Comparison of ENCODE assay signal across 23 mouse cellular contexts in the genomic region with DNA sequence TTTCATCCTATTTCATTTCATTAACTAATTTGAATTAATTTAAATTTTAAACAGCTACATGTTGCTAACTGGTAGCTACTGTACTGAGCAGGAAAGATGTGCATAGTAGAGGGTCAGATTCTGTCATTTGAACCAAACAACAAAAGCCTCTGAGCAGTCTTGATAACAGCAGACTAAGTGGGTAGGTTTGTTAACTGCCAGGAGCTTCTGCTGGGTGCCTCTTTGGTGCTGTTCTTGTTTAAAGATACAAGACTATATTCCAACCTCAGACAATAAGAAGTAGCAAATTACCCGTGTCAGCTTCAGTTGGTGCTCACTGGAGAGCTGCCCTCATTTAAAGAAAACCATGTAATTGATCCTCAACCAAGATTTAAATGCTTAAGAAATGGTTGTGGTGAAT. TPM values are rescaled to one million over a fixed set of nuclear protein-coding genes. Genes with fewer than 3 reads are reported as not detected.
DNase-seq lines count a peak whose midpoint lies in the region; ATAC-seq and TF ChIP-seq lines count a peak whose summit lies in the region.
"Had no signal": no experiment of that assay in that cellular context is flagged by ENCODE, and none has a peak within 500 bp of the region (broad histone marks: within the 10 kb centered on the region; RNA-seq: fewer than 3 reads in every experiment).

No protein-coding gene starts in this region.

- H3K27ac ChIP-seq in heart, embryonic 14.5 days (replicated peaks in 1 of 2; ENCODE audit: control insufficient read depth in 1 of 2, insufficient read depth in 1 of 2, low read depth in 2 of 2, low read length in 2 of 2) = peak overlapping the region in 1 of 2 experiments; percentile 41; a peak in 1 of 4 replicates
- H3K27ac ChIP-seq in stomach, embryonic 16.5 days (ENCODE audit: low read length) = 0 out of 2 replicates have a peak overlapping the region, but pooled peaks have one; percentile 19
- H3K27ac ChIP-seq in stomach, postnatal 0 days (replicated peaks) = no peak overlapping the region
- H3K27ac ChIP-seq: embryonic facial prominence, embryonic 12.5 days; forebrain, embryonic 15.5 days; hindbrain, embryonic 15.5 days had no signal

- H3K4me1 ChIP-seq in heart, embryonic 14.5 days (ENCODE audit: control insufficient read depth in 2 of 2, insufficient read depth in 2 of 2, low read length in 2 of 2) = peaks cover 0 to 15% of the 10 kb centered on the region in 2 experiments; a peak in 2 of 4 replicates
- no peaks in the 10 kb centered on the region for H3K4me1 ChIP-seq in stomach, embryonic 16.5 days (ENCODE audit: control insufficient read depth, insufficient read depth, low read length)
- H3K4me1 ChIP-seq in stomach, postnatal 0 days (replicated peaks; ENCODE audit: control insufficient read depth, insufficient read depth) = no peaks in the 10 kb centered on the region
- H3K4me1 ChIP-seq: embryonic facial prominence, embryonic 12.5 days; forebrain, embryonic 15.5 days; hindbrain, embryonic 15.5 days had no signal

- TF ChIP-seq CTCF in stomach, postnatal 0 days (IDR thresholded peaks at IDR 0.05; ENCODE audit: low read depth) = no peak

- ATAC-seq in heart, embryonic 14.5 days (ENCODE audit: insufficient number of reproducible peaks, insufficient read depth, low FRiP score, low read depth) = no peak
- no peak for ATAC-seq in stomach, embryonic 16.5 days (ENCODE audit: insufficient read depth, low FRiP score)
- ATAC-seq in stomach, postnatal 0 days (ENCODE audit: low FRiP score, low TSS enrichment) = no peak
- ATAC-seq in megakaryocyte-erythroid progenitor cell, adult 5-6 weeks (replicated peaks; ENCODE audit: low FRiP score, low TSS enrichment, poor library complexity, severe bottlenecking) = peak; percentile 78
- ATAC-seq: CD4-positive, CD25-positive, alpha-beta regulatory T cell, adult 4 months; forebrain, embryonic 15.5 days had no signal

- WGBS in heart, embryonic 14.5 days = 40% methylated on average over 1 of the region's 1 CpGs
- 79% methylated on average over 1 of the region's 1 CpGs for WGBS in stomach, embryonic 16.5 days
- 63% methylated on average over 1 of the region's 1 CpGs for WGBS in stomach, postnatal 0 days

- H3K9me3 ChIP-seq in heart, embryonic 14.5 days (ENCODE audit: control insufficient read depth, low read length) = no peaks in the 10 kb centered on the region
- H3K9me3 ChIP-seq in stomach, embryonic 16.5 days (replicated peaks; ENCODE audit: control insufficient read depth, low read length) = no peaks in the 10 kb centered on the region
- no peaks in the 10 kb centered on the region for H3K9me3 ChIP-seq in stomach, postnatal 0 days (ENCODE audit: control insufficient read depth, low read length)
- H3K9me3 ChIP-seq: embryonic facial prominence, embryonic 12.5 days; forebrain, embryonic 15.5 days; G1E; hindbrain, embryonic 15.5 days had no signal

- peak; percentile 58 for DNase-seq in heart, adult 11 months
- DNase-seq in heart, postnatal 4 days = no peak
- no peak for DNase-seq in heart, postnatal 36 days
- DNase-seq in stomach, postnatal 0 days (ENCODE audit: low spot score) = no peak
- DNase-seq in lung, postnatal 36 days = no peak
- DNase-seq: adrenal gland, postnatal 10 days; B cell, adult 2 months; cerebellum, adult 11-12 months; cerebellum, adult 9-10 months; cerebellum, postnatal 25 days; gastrocnemius, postnatal 36 days had no signal

- intact Hi-C loops in heart, postnatal 36 days (cut with DNase I) = no loop called here

- peaks cover 41% of the 10 kb centered on the region for H3K36me3 ChIP-seq in heart, embryonic 14.5 days (ENCODE audit: control insufficient read depth, insufficient read depth, low read length)
- H3K36me3 ChIP-seq in stomach, embryonic 16.5 days (ENCODE audit: control insufficient read depth, insufficient read depth, low read length) = no peaks in the 10 kb centered on the region
- H3K36me3 ChIP-seq in stomach, postnatal 0 days (ENCODE audit: control insufficient read depth, insufficient read depth, low read length) = no peaks in the 10 kb centered on the region

- no peak overlapping the region for H3K4me2 ChIP-seq in heart, embryonic 14.5 days (ENCODE audit: low read length)
- H3K4me2 ChIP-seq in stomach, embryonic 16.5 days (ENCODE audit: low read depth, low read length) = no peak overlapping the region
- no peak overlapping the region for H3K4me2 ChIP-seq in stomach, postnatal 0 days (replicated peaks; ENCODE audit: low read depth)
- H3K4me2 ChIP-seq: embryonic facial prominence, embryonic 12.5 days; forebrain, embryonic 15.5 days; hindbrain, embryonic 15.5 days had no signal

- no peak for TF ChIP-seq EP300 in stomach, postnatal 0 days (optimal IDR thresholded peaks at IDR 0.05)

- no peaks in the 10 kb centered on the region for H3K27me3 ChIP-seq in heart, embryonic 14.5 days (ENCODE audit: control insufficient read depth, insufficient read depth, low read length)
- no peaks in the 10 kb centered on the region for H3K27me3 ChIP-seq in stomach, embryonic 16.5 days (ENCODE audit: control insufficient read depth, insufficient read depth, low read length)
- no peaks in the 10 kb centered on the region for H3K27me3 ChIP-seq in stomach, postnatal 0 days (ENCODE audit: control insufficient read depth, insufficient read depth, low read length)
- H3K27me3 ChIP-seq: embryonic facial prominence, embryonic 12.5 days; forebrain, embryonic 15.5 days; hindbrain, embryonic 15.5 days had no signal

- no peak overlapping the region for H3K4me3 ChIP-seq in heart, embryonic 14.5 days (ENCODE audit: control insufficient read depth in 1 of 2, insufficient read depth in 1 of 2, low read depth in 1 of 2, low read length in 2 of 2)
- no peak overlapping the region for H3K4me3 ChIP-seq in stomach, embryonic 16.5 days (replicated peaks; ENCODE audit: low read length)
- no peak overlapping the region for H3K4me3 ChIP-seq in stomach, postnatal 0 days (ENCODE audit: low read depth, low read length)
- H3K4me3 ChIP-seq: embryonic facial prominence, embryonic 12.5 days; forebrain, embryonic 15.5 days; hindbrain, embryonic 15.5 days had no signal

- H3K9ac ChIP-seq in heart, embryonic 14.5 days (ENCODE audit: low read length) = peak overlapping the region; percentile 18; the same call in 1 of the 2 replicates
- no peak overlapping the region for H3K9ac ChIP-seq in stomach, embryonic 16.5 days (ENCODE audit: low read length)
- H3K9ac ChIP-seq in stomach, postnatal 0 days (ENCODE audit: low read length) = no peak overlapping the region
- H3K9ac ChIP-seq: embryonic facial prominence, embryonic 12.5 days; forebrain, embryonic 15.5 days; hindbrain, embryonic 15.5 days had no signal

RNA-seq across cellular contexts. Expression of gene Gtf2a2, which starts 9.3 kb away (rescaled TPM):
- 10 to 100 TPM; 88.0 to 93.6 TPM for total RNA-seq in heart, postnatal 4 days (2021)
- polyA plus RNA-seq in heart, embryonic 14.5 days (2014; fragmentation: Nextera tagmentation; extraction: Ambion mirVana) = 184 and 187 TPM in 2 replicates
- 10 to 100 TPM; 56.6 to 58.5 TPM for total RNA-seq in heart, postnatal 36 days (2021)
- 169 and 179 TPM in 2 replicates for polyA plus RNA-seq in stomach, embryonic 16.5 days (2015; fragmentation: Nextera tagmentation; extraction: Ambion mirVana)
- polyA plus RNA-seq in stomach, postnatal 0 days (2015; fragmentation: Nextera tagmentation; extraction: Ambion mirVana) = 159 and 160 TPM in 2 replicates
- 167 and 177 TPM in 2 replicates for total RNA-seq in megakaryocyte-erythroid progenitor cell, adult 5-6 weeks (2014; fragmentation: Nextera tagmentation)
- 127 and 209 TPM in 2 replicates for total RNA-seq in megakaryocyte-erythroid progenitor cell, adult 5-6 weeks (2017)

RNA-seq across cellular contexts. Expression of gene Gcnt3, which starts 16.3 kb away (rescaled TPM):
- not detected for total RNA-seq in heart, postnatal 4 days (2021)
- polyA plus RNA-seq in heart, embryonic 14.5 days (2014; fragmentation: Nextera tagmentation; extraction: Ambion mirVana) = not detected in 2 replicates
- not detected for total RNA-seq in heart, postnatal 36 days (2021)
- 16.9 and 28.7 TPM in 2 replicates for polyA plus RNA-seq in stomach, embryonic 16.5 days (2015; fragmentation: Nextera tagmentation; extraction: Ambion mirVana)
- polyA plus RNA-seq in stomach, postnatal 0 days (2015; fragmentation: Nextera tagmentation; extraction: Ambion mirVana) = 76.2 and 81.1 TPM in 2 replicates
- not detected in 2 replicates for total RNA-seq in megakaryocyte-erythroid progenitor cell, adult 5-6 weeks (2014; fragmentation: Nextera tagmentation)
- total RNA-seq in megakaryocyte-erythroid progenitor cell, adult 5-6 weeks (2017) = not detected in 2 replicates
- total RNA-seq: adrenal gland, postnatal 10 days; gastrocnemius, adult 8-10 months; gastrocnemius, postnatal 36 days; heart, adult 18-20 months had no signal
- polyA plus RNA-seq: CD4-positive, CD25-positive, alpha-beta regulatory T cell, adult 4 months; cortical plate, adult 2 months; embryonic facial prominence, embryonic 12.5 days; forebrain, embryonic 11.5 days; forebrain, embryonic 15.5 days; G1E; hindbrain, embryonic 15.5 days had no signal

RNA-seq across cellular contexts. Expression of gene Bnip2, which starts 32.3 kb away (rescaled TPM):
- total RNA-seq in heart, postnatal 4 days (2021) = 100 to 1,000 TPM; 105 to 107 TPM
- polyA plus RNA-seq in heart, embryonic 14.5 days (2014; fragmentation: Nextera tagmentation; extraction: Ambion mirVana) = 125 and 126 TPM in 2 replicates
- 100 to 1,000 TPM in 1 of 2 experiments, 10 to 100 TPM in 1; 88.7 to 105 TPM for total RNA-seq in heart, postnatal 36 days (2021)
- 86.8 and 98.3 TPM in 2 replicates for polyA plus RNA-seq in stomach, embryonic 16.5 days (2015; fragmentation: Nextera tagmentation; extraction: Ambion mirVana)
- 59.2 and 65.6 TPM in 2 replicates for polyA plus RNA-seq in stomach, postnatal 0 days (2015; fragmentation: Nextera tagmentation; extraction: Ambion mirVana)
- total RNA-seq in megakaryocyte-erythroid progenitor cell, adult 5-6 weeks (2014; fragmentation: Nextera tagmentation) = 50.1 and 67.6 TPM in 2 replicates
- total RNA-seq in megakaryocyte-erythroid progenitor cell, adult 5-6 weeks (2017) = 125 and 126 TPM in 2 replicates
